Mouse (Mus musculus) kidney, adult 2 months (tissue): ENCODE measurements around the gene Ccser1. TPM values are rescaled to one million over a fixed set of nuclear protein-coding genes. Genes with fewer than 3 reads are reported as not detected.

Experiments
- DNase-seq: peaks from one replicate; pipeline ENCODE4 v3.0.0; 2021
- H3K27ac ChIP-seq: fragments of 200-500 bp; 2 replicates; pipeline ENCODE4 v1.5.1; 2012; ENCODE audit warnings: low read depth, low read length, control low read depth, inconsistent platforms; ENCODE audit not compliant: insufficient read depth
- H3K27me3 ChIP-seq: fragments of 200-500 bp; replicated peaks from 2 replicates; pipeline ENCODE4 v1.6.1; 2012; ENCODE audit warnings: mild to moderate bottlenecking, moderate library complexity, low read length, inconsistent platforms; ENCODE audit not compliant: control insufficient read depth, insufficient read depth
- H3K36me3 ChIP-seq: fragments of 200-500 bp; 2 replicates; pipeline ENCODE4 v1.6.1; 2012; ENCODE audit warnings: mild to moderate bottlenecking, moderate library complexity, low read length, inconsistent platforms; ENCODE audit not compliant: control insufficient read depth, insufficient read depth
- H3K4me1 ChIP-seq: fragments of 200-500 bp; 2 replicates; pipeline ENCODE4 v1.6.1; 2011; ENCODE audit warnings: low read length; ENCODE audit not compliant: control insufficient read depth, insufficient read depth
- H3K4me3 ChIP-seq: fragments of 200-500 bp; 2 replicates; pipeline ENCODE4 v1.5.1; 2011; ENCODE audit warnings: mild to moderate bottlenecking, low read depth, low read length, control low read depth; ENCODE audit not compliant: insufficient read depth
- CTCF ChIP-seq: fragments of 200-500 bp; conservative IDR thresholded peaks from 2 replicates; pipeline ENCODE4 v1.5.1; 2011; ENCODE audit warnings: low read depth, mild to moderate bottlenecking, control low read depth, low read length, moderate library complexity, mixed read lengths; ENCODE audit not compliant: insufficient read depth, insufficient read length
- POLR2A ChIP-seq: fragments of 200-500 bp; IDR thresholded peaks from one replicate; pipeline ENCODE4 v1.6.1; 2011; ENCODE audit warnings: low read depth, low read length, control low read depth
- WGBS: fragments of 180-500 bp; shearing (Covaris S2); methylation state at CpG from one replicate; pipeline ENCODE4 v1.1.7; 2018; 5-methylcytosine and 5-hydroxymethylcytosine counted together
- polyA plus RNA-seq: library from polyadenylated mRNA; depleted of rRNA; stranded (reverse); fragments of >200 nt; gene quantifications from 2 replicates; pipeline ENCODE4 v1.2.3, GENCODE M21; 2012

Ccser1 gene
- polyA plus RNA-seq, 1 experiment: 5.1 TPM

DNA sequence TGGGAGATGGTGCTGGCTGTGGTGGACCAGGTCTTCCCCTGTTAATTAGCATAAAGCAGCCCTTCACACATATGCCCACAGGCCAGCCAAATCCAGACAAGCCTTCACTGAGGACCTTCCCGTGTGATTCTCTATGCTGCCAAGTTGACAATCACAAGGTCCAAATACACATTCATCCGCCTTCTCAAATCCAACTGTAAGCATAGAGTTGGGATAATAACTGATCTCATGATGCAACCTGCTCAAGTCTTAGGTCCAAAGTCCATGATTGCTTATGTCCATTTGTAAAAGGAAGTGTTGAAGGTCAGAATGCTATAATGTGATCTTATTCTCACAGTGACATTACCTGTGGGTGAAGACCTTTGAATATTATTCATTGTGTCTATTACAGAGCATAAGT lies 43.4 kb downstream of the Ccser1 start:
- Histone ChIP-seq H3K4me1 (no peaks in the 10 kb centered on the region; the same call in 1 of the 2 replicates), H3K36me3 (no peaks in the 10 kb centered on the region), H3K4me3 (no peak overlapping the region), H3K27ac (no peak overlapping the region), H3K27me3 (no peaks in the 10 kb centered on the region)
- peak; percentile 19 for DNase-seq
- no peak for TF ChIP-seq CTCF
- no peak for TF ChIP-seq POLR2A
- WGBS: 45% methylated on average over 2 of the region's 2 CpGs

DNA sequence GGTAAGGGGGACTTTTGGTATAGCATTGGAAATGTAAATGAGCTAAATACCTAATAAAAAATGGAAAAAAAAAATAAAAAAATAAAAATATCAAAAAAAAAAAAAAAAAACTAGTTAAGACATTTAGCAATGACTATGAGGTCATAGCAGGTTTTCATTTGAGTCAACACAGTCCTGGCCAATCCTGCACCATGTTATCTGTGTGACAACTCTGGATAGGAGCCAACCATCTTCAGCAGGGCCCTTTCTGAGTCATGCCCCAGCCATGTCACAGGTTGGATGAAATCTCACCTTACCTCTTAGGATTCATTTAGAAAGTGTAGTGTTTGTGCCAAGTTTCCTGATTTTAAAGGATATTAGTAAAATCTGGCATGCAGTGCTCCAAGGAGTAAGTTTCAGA lies 45.2 kb downstream of the Ccser1 start:
- Histone ChIP-seq H3K4me1 (no peaks in the 10 kb centered on the region; the same call in 1 of the 2 replicates), H3K27ac (no peak overlapping the region), H3K4me3 (no peak overlapping the region), H3K36me3 (no peaks in the 10 kb centered on the region), H3K27me3 (no peaks in the 10 kb centered on the region)
- DNase-seq: no peak
- TF ChIP-seq POLR2A: no peak
- TF ChIP-seq CTCF: no peak

GRCm38 (mm10) chr6:61230058-61230718 lies 50.1 kb downstream of the Ccser1 start:
- TF ChIP-seq POLR2A (no peak), CTCF (no peak)
- DNase-seq: no peak
- Histone ChIP-seq H3K27ac (no peak overlapping the region), H3K4me1 (no peaks in the 10 kb centered on the region; the same call in 1 of the 2 replicates), H3K27me3 (no peaks in the 10 kb centered on the region), H3K36me3 (no peaks in the 10 kb centered on the region), H3K4me3 (no peak overlapping the region)
- whole genome bisulfite sequencing: 66% methylated on average over 5 of the region's 5 CpGs

DNA sequence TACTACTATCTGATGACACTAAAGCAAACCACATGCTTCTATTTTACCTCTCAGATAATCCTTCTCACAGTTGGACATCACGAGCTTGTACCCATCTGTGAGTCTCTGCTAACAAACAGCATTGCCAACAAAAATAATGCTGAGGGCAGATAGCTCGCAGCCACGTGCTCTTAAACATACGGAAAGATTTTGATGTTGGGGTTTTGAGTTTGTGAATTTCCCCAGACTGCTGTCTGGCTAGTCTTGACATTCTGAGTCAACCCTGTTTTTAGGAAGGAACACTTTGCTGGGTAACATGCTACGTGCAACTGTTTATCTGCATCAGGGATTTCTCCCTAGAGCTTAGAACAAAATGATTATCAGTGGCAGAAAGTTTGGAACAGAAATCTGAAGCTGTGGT lies 52.9 kb downstream of the Ccser1 start:
- no peak overlapping the region for H3K27ac ChIP-seq

GRCm38 (mm10) chr6:61233548-61234187 lies 53.5 kb downstream of the Ccser1 start:
- DNase-seq: no peak
- TF ChIP-seq CTCF (no peak), POLR2A (no peak)
- Histone ChIP-seq H3K27ac (no peak overlapping the region), H3K27me3 (no peaks in the 10 kb centered on the region), H3K4me3 (no peak overlapping the region), H3K4me1 (no peaks in the 10 kb centered on the region; the same call in 1 of the 2 replicates), H3K36me3 (no peaks in the 10 kb centered on the region)
- WGBS: 53% methylated on average over 5 of the region's 5 CpGs

More for the DNA sequence above, 52.9 kb downstream of the Ccser1 start:
- Histone ChIP-seq H3K36me3 (no peaks in the 10 kb centered on the region), H3K4me3 (no peak overlapping the region), H3K4me1 (no peaks in the 10 kb centered on the region; the same call in 1 of the 2 replicates), H3K27me3 (no peaks in the 10 kb centered on the region)
- TF ChIP-seq CTCF (no peak), POLR2A (no peak)
- 58% methylated on average over 5 of the region's 5 CpGs for WGBS
- DNase-seq: no peak

- no peak for DNase-seq
Measured at GRCm38 (mm10) chr6:61240618-61241017, 60.5 kb downstream of the Ccser1 start.

GRCm38 (mm10) chr6:61242556-61242955 lies 62.4 kb downstream of the Ccser1 start:
- no peak for DNase-seq
- Histone ChIP-seq H3K27me3 (no peaks in the 10 kb centered on the region), H3K36me3 (no peaks in the 10 kb centered on the region), H3K4me1 (no peaks in the 10 kb centered on the region; the same call in 1 of the 2 replicates), H3K4me3 (no peak overlapping the region), H3K27ac (no peak overlapping the region)
- no peak for TF ChIP-seq POLR2A
- no peak for TF ChIP-seq CTCF
- 86% methylated on average over 3 of the region's 3 CpGs for WGBS

More at GRCm38 (mm10) chr6:61240618-61241017, 60.5 kb downstream of the Ccser1 start:
- Histone ChIP-seq H3K36me3 (no peaks in the 10 kb centered on the region), H3K4me3 (no peak overlapping the region), H3K27me3 (no peaks in the 10 kb centered on the region), H3K27ac (no peak overlapping the region), H3K4me1 (no peaks in the 10 kb centered on the region)
- TF ChIP-seq POLR2A: no peak
- TF ChIP-seq CTCF: no peak
- 67% methylated on average over 2 of the region's 2 CpGs for WGBS
